Mouse (Mus musculus) CH12.LX (cell line): ENCODE results near the gene Csf1. TPM values are rescaled to one million over a fixed set of nuclear protein-coding genes. Genes with fewer than 3 reads are reported as not detected.

Experiments used
- DNase-seq: peaks from one replicate; pipeline ENCODE4 v3.0.0-alpha.2; 2013; ENCODE audit errors: extremely low read depth
- H3K27ac ChIP-seq: 2 replicates; pipeline ENCODE4 v1.5.1; 2012; ENCODE audit warnings: low read depth, mild to moderate bottlenecking, control low read depth, moderate library complexity; ENCODE audit not compliant: insufficient read depth
- H3K27me3 ChIP-seq: replicated peaks from 2 replicates; pipeline ENCODE3; 2012; ENCODE audit warnings: inconsistent platforms
- H3K36me3 ChIP-seq, 2 experiments: replicated peaks in 1 of 2; 2 replicates each; pipeline versions ENCODE3 to v1.6.1; 2012; ENCODE audit warnings: inconsistent platforms in 1 of 2, low read length in 1 of 2, mild to moderate bottlenecking in 1 of 2, mixed read lengths in 1 of 2, moderate library complexity in 1 of 2; ENCODE audit not compliant: control insufficient read depth in 1 of 2, insufficient read depth in 1 of 2
- H3K4me1 ChIP-seq, 2 experiments: 2 replicates each; pipeline ENCODE4 v1.6.1; 2012; ENCODE audit warnings: inconsistent platforms in 1 of 2, moderate library complexity in 1 of 2; ENCODE audit not compliant: insufficient read depth in 2 of 2, control insufficient read depth in 1 of 2
- H3K4me2 ChIP-seq: 2 replicates; pipeline ENCODE4 v1.6.1; 2012; ENCODE audit warnings: low read depth, mild to moderate bottlenecking, control low read depth; ENCODE audit not compliant: poor library complexity, insufficient read depth, severe bottlenecking
- H3K4me3 ChIP-seq, 3 experiments: fragments of 150-350 bp in 1 of 3; sonication (generic) in 1 of 3; replicated peaks in 1 of 3; 2 replicates each; pipeline versions ENCODE3 to v1.5.1; 2011 to 2012; ENCODE audit warnings: low read depth in 2 of 3, low read length in 2 of 3, mild to moderate bottlenecking in 2 of 3, moderate library complexity in 2 of 3, control low read depth in 1 of 3, improper control_type of control experiment in 1 of 3, inconsistent platforms in 1 of 3, mixed read lengths in 1 of 3; ENCODE audit not compliant: poor library complexity in 1 of 3
- H3K79me2 ChIP-seq: replicated peaks from 2 replicates; pipeline ENCODE4 v1.6.1; 2012; ENCODE audit warnings: mild to moderate bottlenecking, moderate library complexity; ENCODE audit not compliant: control insufficient read depth, poor library complexity, insufficient read depth, severe bottlenecking; ENCODE audit errors: extremely low read depth
- H3K9ac ChIP-seq: 2 replicates; pipeline ENCODE4 v1.6.1; 2012; ENCODE audit warnings: low read depth, mild to moderate bottlenecking, control low read depth, moderate library complexity; ENCODE audit not compliant: insufficient read depth
- H3K9me3 ChIP-seq: replicated peaks from 2 replicates; pipeline ENCODE3; 2012; ENCODE audit warnings: low read length, inconsistent platforms, mixed read lengths
- BHLHE40 ChIP-seq: IDR thresholded peaks from 2 replicates; pipeline ENCODE4 v1.6.1; 2011; ENCODE audit warnings: mild to moderate bottlenecking, low read depth, low read length, improper control_type of control experiment
- CHD1 ChIP-seq: IDR thresholded peaks from 2 replicates; pipeline ENCODE4 v1.6.1; 2012; ENCODE audit warnings: low read depth, low read length, improper control_type of control experiment, inconsistent platforms
- CHD2 ChIP-seq: IDR thresholded peaks from 2 replicates; pipeline ENCODE4 v1.6.1; 2011; ENCODE audit warnings: low read length, improper control_type of control experiment
- CTCF ChIP-seq, 2 experiments: IDR thresholded peaks in 1 of 2; conservative IDR thresholded peaks in 1 of 2; 2 replicates each; pipeline ENCODE4 v1.5.1; 2011 to 2012; ENCODE audit warnings: low read depth in 2 of 2, low read length in 2 of 2, improper control_type of control experiment in 1 of 2, inconsistent platforms in 1 of 2, mild to moderate bottlenecking in 1 of 2, moderate library complexity in 1 of 2
- E2F4 ChIP-seq: IDR thresholded peaks from 2 replicates; pipeline ENCODE4 v1.6.1; 2011; ENCODE audit warnings: low read depth, low read length, improper control_type of control experiment; ENCODE audit not compliant: insufficient replicate concordance
- ELF1 ChIP-seq: IDR thresholded peaks from 2 replicates; pipeline ENCODE4 v1.6.1; 2014; ENCODE audit warnings: low read depth, mild to moderate bottlenecking, inconsistent platforms, low read length, improper control_type of control experiment
- ETS1 ChIP-seq: conservative IDR thresholded peaks from 2 replicates; pipeline ENCODE4 v1.6.1; 2012; ENCODE audit warnings: low read depth, mild to moderate bottlenecking, inconsistent platforms, low read length, improper control_type of control experiment, moderate library complexity
- GABPA ChIP-seq: IDR thresholded peaks from 2 replicates; pipeline ENCODE4 v1.6.1; 2012; ENCODE audit warnings: low read depth, low read length, improper control_type of control experiment, inconsistent platforms; ENCODE audit not compliant: insufficient replicate concordance
- HCFC1 ChIP-seq: IDR thresholded peaks from 2 replicates; pipeline ENCODE4 v1.6.1; 2012; ENCODE audit warnings: low read depth, mild to moderate bottlenecking, inconsistent platforms, low read length, improper control_type of control experiment
- IRF4 ChIP-seq: IDR thresholded peaks from 2 replicates; pipeline ENCODE4 v1.6.1; 2014; ENCODE audit warnings: low read depth, mild to moderate bottlenecking, inconsistent platforms, low read length, improper control_type of control experiment
- JUND ChIP-seq: conservative IDR thresholded peaks from 2 replicates; pipeline ENCODE4 v1.6.1; 2011; ENCODE audit warnings: low read depth, low read length, improper control_type of control experiment
- MAFK ChIP-seq: IDR thresholded peaks from 2 replicates; pipeline ENCODE4 v1.6.1; 2011; ENCODE audit warnings: low read length, improper control_type of control experiment; ENCODE audit not compliant: insufficient replicate concordance
- MAX ChIP-seq: IDR thresholded peaks from 2 replicates; pipeline ENCODE4 v1.6.1; 2011; ENCODE audit warnings: low read length, improper control_type of control experiment
- MYC ChIP-seq: IDR thresholded peaks from 2 replicates; pipeline ENCODE4 v1.6.1; 2011; ENCODE audit warnings: low read depth, mild to moderate bottlenecking, improper control_type of control experiment, low read length
- NELFE ChIP-seq: IDR thresholded peaks from 2 replicates; pipeline ENCODE4 v1.6.1; 2011; ENCODE audit warnings: low read depth, low read length, improper control_type of control experiment
- PAX5 ChIP-seq: IDR thresholded peaks from 2 replicates; pipeline ENCODE4 v1.6.1; 2012; ENCODE audit warnings: low read length, inconsistent platforms, mixed read lengths
- POLR2A ChIP-seq: IDR thresholded peaks from 2 replicates; pipeline ENCODE4 v1.6.1; 2011; ENCODE audit warnings: low read depth, mild to moderate bottlenecking, improper control_type of control experiment, low read length
- RAD21 ChIP-seq: IDR thresholded peaks from 2 replicates; pipeline ENCODE4 v1.6.1; 2011; ENCODE audit warnings: low read depth, mild to moderate bottlenecking, low read length, improper control_type of control experiment, moderate library complexity
- SIN3A ChIP-seq: IDR thresholded peaks from 2 replicates; pipeline ENCODE4 v1.6.1; 2012; ENCODE audit warnings: low read length, improper control_type of control experiment, inconsistent platforms
- TCF12 ChIP-seq: IDR thresholded peaks from 2 replicates; pipeline ENCODE4 v1.6.1; 2014; ENCODE audit warnings: low read depth, mild to moderate bottlenecking, inconsistent platforms, low read length, improper control_type of control experiment
- UBTF ChIP-seq: IDR thresholded peaks from 2 replicates; pipeline ENCODE4 v1.6.1; 2012; ENCODE audit warnings: low read depth, mild to moderate bottlenecking, inconsistent platforms, low read length, improper control_type of control experiment, moderate library complexity
- ZC3H11A ChIP-seq: IDR thresholded peaks from 2 replicates; pipeline ENCODE4 v1.6.1; 2012; ENCODE audit warnings: low read depth, mild to moderate bottlenecking, inconsistent platforms, low read length, improper control_type of control experiment
- ZNF384 ChIP-seq: IDR thresholded peaks from 2 replicates; pipeline ENCODE4 v1.6.1; 2012; ENCODE audit warnings: low read depth, low read length, improper control_type of control experiment, inconsistent platforms
- dilution Hi-C: fragments of 300-500 bp; cut with MboI; formaldehyde crosslinking; loops from 2 replicates; pipeline ENCODE4 v1.14.3; 2020; ENCODE audit warnings: low sequenced_read_pairs; ENCODE audit not compliant: extremely low pct_unique_long_range_greater_than_20kb, extremely low pct_ligation_motif_present
- in situ Hi-C: fragments of 300-500 bp; cut with MboI; formaldehyde crosslinking; loops from 3 replicates; pipeline ENCODE4 v1.14.3; 2019; ENCODE audit warnings: low sequenced_read_pairs, low pct_ligation_motif_present, low pct_unique_long_range_greater_than_20kb, mixed read lengths
- polyA plus RNA-seq: library from polyadenylated mRNA; unstranded; fragments of >175 nt; gene quantifications from 2 replicates; pipeline ENCODE4 v1.2.1, GENCODE M21; 2012; ENCODE audit warnings: low read depth; ENCODE audit not compliant: insufficient read length
- total RNA-seq, 2 experiments: library from RNA; depleted of rRNA; stranded (reverse); fragments of 300-350 nt in 1 of 2; fragments of >200 nt in 1 of 2; gene quantifications; 2 replicates each; pipeline ENCODE4 v1.2.3; 2012 to 2014

The Csf1 gene
- total and polyA plus RNA-seq, 3 experiments: 2.5 to 17.4 (median 2.9) TPM

GRCm38 (mm10) chr3:107758176-107758575, 2.1 kb downstream of the Csf1 start:
- Histone ChIP-seq H3K9ac (no peak overlapping the region), H3K9me3 (no peaks in the 10 kb centered on the region), H3K27ac (no peak overlapping the region), H3K4me2 (no peak overlapping the region), H3K4me1 (peaks cover 9 to 55% of the 10 kb centered on the region in 2 experiments; a peak in 3 of 4 replicates), H3K4me3 (peak overlapping the region in 2 of 3 experiments; percentile 67 to 79), H3K79me2 (no peaks in the 10 kb centered on the region), H3K36me3 (peaks cover 3 to 46% of the 10 kb centered on the region in 2 experiments), H3K27me3 (peaks cover 6% of the 10 kb centered on the region)
- TF ChIP-seq TCF12 (no peak), ZC3H11A (no peak), PAX5 (no peak), MAX (no peak), ELF1 (no peak), MYC (no peak), UBTF (no peak), E2F4 (no peak), RAD21 (no peak), JUND (no peak), HCFC1 (no peak), BHLHE40 (no peak), SIN3A (no peak), GABPA (no peak), NELFE (no peak), CHD1 (no peak), CTCF (conservative IDR thresholded peaks at IDR 0.05 in 1 of 2, IDR thresholded peaks at IDR 0.05 in 1 of 2; ENCODE audit: low read depth in 2 of 2, low read length in 2 of 2) (no peak), ETS1 (no peak)
- in situ Hi-C loops (loop anchor here (5.0 to 10.0 kb wide), 2 partner anchors 53 to 84 kb away; no protein-coding TSS in a partner anchor), dilution Hi-C loops (no loop called here)
- DNase-seq: no peak

GRCm38 (mm10) chr3:107757365-107758129, 2.7 kb downstream of the Csf1 start:
- H3K4me1 ChIP-seq: peaks cover 9 to 61% of the 10 kb centered on the region in 2 experiments; a peak in 3 of 4 replicates
- H3K27me3 ChIP-seq: peaks cover 3% of the 10 kb centered on the region
- TF ChIP-seq HCFC1 (no peak), ETS1 (no peak), SIN3A (no peak), CHD2 (no peak), IRF4 (no peak), ZC3H11A (no peak), ZNF384 (no peak), MAFK (no peak), UBTF (no peak), CHD1 (no peak), POLR2A (no peak)
- H3K27ac ChIP-seq: no peak overlapping the region
- H3K79me2 ChIP-seq: no peaks in the 10 kb centered on the region
- no peak for DNase-seq
- no peak overlapping the region for H3K9ac ChIP-seq
- dilution Hi-C loops: no loop called here
- H3K4me2 ChIP-seq: no peak overlapping the region
- in situ Hi-C loops: loop anchor here (5.0 to 10.0 kb wide), 2 partner anchors 53 to 85 kb away; no protein-coding TSS in a partner anchor
- H3K9me3 ChIP-seq: no peaks in the 10 kb centered on the region
- H3K36me3 ChIP-seq: peaks cover 3 to 52% of the 10 kb centered on the region in 2 experiments
- no peak overlapping the region for H3K4me3 ChIP-seq
